Mouse (Mus musculus): ENCODE results near the gene Gm20458.

The Gm20458 gene

GRCm38 (mm10) chr2:164497691-164498268, 37.0 kb downstream of the Gm20458 start:
- no peak for DNase-seq (ENCODE audit: extremely low spot score, low spot score)

DNA sequence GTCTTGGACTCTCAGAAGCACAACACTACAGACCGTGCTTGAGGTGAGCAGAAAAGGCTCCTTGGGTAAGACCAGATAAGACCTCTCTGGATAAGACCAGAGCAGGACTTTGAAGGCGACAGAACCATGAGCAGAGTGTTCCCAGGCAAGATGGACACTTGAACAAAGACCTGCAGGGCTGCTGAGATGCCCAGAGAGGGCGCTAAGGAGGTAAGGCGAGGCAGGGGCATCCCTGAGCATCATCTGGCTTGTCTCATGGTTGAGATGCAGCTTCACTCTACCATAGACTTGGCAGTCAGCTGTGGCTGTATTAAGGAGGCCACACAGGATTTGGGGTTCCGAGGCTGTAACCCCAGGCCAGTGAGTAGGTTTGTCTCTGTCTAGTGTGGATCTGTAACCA, 38.5 kb downstream of the Gm20458 start:
- no peak for DNase-seq (ENCODE audit: extremely low spot score, low spot score)

DNA sequence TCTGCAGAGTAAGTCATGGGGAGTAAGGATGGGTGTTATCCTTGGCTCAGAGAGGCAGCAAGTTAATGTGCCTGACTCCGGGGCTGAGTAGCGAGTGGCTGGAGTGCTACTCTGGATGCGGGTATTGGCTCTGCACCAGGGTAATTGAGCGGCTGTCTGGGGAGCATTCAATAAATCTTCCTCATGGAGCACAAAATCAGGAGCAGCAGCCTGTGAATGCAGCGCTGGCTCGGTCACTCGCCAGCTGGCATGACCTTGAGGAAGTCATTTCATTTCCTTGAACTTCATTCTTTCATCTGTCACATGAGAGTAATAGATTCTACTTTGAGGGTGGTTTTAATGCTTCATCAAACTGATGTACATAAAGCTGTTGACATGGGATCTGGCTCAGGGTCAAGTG, 39.7 kb downstream of the Gm20458 start:
- DNase-seq (ENCODE audit: extremely low spot score, low spot score), result no peak

- no peak for DNase-seq (ENCODE audit: extremely low spot score, low spot score)
Observed at GRCm38 (mm10) chr2:164504919-164505318, 44.2 kb downstream of the Gm20458 start.

DNA sequence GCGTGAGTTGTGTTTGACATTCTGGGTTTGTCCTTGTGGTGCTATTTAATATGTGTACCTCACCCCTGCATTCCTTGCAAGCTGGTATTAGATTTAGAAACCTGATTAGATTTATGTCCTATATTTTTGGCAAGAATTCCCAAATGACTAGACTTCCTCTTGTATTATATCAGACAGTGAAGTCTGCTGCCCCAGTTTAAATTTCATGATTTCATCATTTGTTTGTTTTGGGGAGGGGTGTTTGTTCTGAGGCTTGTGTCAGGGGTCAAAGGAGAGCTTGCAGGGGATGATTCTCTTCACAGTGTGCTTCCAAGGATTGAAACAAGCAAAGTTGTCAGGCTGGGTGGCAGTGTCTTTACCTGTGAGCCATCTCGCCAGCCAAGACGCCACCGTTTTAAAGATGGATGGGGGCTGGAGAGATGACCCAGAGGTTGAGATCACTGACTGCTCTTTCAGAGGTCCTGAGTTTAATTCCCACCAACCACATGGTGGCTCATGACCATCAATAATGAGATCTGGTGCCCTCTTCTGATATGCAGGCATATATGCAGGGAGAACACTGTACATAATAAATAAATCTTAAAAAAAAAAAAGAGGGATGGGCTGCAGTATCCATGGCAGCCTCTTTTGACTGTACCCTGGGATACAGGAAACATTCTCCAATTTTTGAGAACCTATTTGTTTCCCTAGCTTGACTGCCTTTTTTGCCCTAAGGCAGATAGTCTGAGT, 45.0 kb downstream of the Gm20458 start:
- DNase-seq (ENCODE audit: extremely low spot score, low spot score), result no peak

DNA sequence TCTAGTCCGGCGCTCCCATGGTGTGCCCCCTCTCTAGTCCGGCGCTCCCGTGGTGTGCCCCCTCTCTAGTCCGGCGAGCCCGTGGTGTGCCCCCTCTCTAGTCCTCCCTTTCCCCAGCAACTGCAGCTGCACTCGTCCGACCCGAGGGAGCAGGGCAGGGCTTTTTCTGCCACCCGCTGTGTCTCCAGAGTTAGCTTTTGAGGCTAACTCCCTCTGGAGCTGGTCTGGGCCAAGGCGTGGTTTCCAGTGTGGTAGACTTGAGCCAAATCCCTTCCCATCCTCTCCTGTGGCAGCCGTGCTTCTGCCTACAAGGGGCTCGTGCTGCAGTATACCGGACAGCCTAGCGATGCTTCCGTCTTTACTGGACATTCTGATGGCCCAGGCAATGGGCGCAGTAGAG, 47.0 kb downstream of the Gm20458 start:
- DNase-seq (ENCODE audit: extremely low spot score, low spot score), result no peak

DNA sequence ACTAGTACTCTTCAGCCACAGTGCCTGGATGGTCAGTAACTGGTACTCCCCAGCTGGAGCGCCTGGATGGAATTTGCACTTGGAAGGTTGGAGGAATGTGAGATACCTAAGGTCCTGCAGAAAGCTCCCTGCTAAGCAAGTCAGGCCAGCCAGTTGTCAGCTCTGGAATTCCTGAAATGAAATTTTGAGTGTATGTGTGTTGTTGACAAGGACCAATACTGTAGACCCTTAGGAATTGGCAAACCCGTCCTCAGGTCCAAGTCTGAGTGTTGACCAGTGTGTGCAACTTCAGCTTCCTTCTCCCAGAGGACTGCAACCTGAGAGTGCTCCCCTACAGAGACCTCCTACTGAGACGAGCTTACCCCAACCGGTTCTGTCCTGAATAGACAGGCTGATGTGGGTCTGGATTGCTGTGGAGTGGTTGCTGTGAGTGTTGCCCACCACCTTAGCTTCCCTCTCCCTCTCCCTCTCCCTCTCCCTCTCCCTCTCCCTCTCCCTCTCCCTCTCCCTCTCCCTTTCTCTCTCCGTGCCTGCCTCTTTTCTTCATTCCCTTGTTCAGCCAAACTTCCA, 49.9 kb downstream of the Gm20458 start:
- no peak for DNase-seq (ENCODE audit: extremely low spot score, low spot score)

GRCm38 (mm10) chr2:164512121-164512909, 51.5 kb downstream of the Gm20458 start:
- DNase-seq (ENCODE audit: extremely low spot score, low spot score), result no peak

- no peak for DNase-seq (ENCODE audit: extremely low spot score, low spot score)
Observed at GRCm38 (mm10) chr2:164513389-164513788, 52.6 kb downstream of the Gm20458 start.

- DNase-seq (ENCODE audit: extremely low spot score, low spot score), result no peak
Observed at GRCm38 (mm10) chr2:164514916-164515315, 54.1 kb downstream of the Gm20458 start.

- DNase-seq (ENCODE audit: extremely low spot score, low spot score), result no peak
Observed at GRCm38 (mm10) chr2:164515897-164516296, 55.1 kb downstream of the Gm20458 start.

DNA sequence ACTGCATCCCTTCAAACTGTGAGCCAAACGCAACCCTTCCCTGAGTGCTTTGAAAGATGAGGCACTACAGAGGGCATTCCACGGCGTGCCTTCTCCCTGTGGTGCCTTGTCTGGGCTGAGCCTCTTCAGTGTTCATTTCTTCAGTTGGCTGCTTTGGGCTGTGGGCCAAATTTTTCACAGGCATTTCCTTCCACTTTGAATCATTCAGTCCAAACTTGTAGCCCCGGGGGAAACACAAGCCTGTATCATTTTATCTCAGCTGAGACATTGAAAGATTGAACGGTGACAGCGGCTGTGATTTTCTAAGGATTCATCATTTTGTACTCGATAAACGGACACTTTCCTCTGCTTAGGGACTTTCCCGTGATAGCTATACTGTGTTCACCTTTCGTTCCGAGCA, 55.8 kb downstream of the Gm20458 start:
- no peak for DNase-seq (ENCODE audit: extremely low spot score, low spot score)

DNA sequence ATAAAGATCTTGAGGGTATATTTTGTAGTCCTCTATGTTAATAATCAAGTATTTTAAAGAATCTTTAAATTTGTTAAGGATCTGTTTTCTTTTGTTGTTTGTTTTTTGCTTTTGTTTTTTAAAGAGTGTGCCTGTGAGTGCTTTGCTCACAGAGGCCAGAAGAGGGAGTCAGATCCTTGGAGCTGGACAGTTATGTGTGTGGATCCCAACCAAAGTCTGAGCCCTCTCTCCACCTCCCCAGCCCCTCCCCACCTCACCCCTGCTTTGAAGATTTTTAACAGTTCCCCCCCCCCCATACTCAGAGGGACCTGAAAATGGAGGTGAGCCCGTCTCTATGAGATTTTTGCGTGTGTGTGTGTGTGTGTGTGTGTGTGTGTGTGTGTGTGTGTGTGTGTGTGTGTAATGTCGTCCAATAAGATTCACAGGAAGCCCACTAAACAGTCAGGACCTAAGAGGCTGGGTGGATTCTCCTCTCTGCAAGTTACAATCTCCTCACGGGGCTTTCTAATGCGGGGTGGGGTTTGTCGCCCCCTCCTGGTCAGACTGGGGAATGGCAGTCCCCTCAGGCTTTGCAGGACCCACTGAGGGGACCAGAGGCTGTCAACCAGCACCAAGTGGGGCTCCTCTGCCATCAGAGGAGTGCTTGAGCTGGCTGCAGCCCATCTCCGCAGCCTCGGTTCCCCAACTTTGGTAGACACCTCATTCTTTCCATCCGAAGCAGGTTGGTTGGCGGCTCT, 56.9 kb downstream of the Gm20458 start:
- DNase-seq (ENCODE audit: extremely low spot score, low spot score), result peak; percentile 66

DNA sequence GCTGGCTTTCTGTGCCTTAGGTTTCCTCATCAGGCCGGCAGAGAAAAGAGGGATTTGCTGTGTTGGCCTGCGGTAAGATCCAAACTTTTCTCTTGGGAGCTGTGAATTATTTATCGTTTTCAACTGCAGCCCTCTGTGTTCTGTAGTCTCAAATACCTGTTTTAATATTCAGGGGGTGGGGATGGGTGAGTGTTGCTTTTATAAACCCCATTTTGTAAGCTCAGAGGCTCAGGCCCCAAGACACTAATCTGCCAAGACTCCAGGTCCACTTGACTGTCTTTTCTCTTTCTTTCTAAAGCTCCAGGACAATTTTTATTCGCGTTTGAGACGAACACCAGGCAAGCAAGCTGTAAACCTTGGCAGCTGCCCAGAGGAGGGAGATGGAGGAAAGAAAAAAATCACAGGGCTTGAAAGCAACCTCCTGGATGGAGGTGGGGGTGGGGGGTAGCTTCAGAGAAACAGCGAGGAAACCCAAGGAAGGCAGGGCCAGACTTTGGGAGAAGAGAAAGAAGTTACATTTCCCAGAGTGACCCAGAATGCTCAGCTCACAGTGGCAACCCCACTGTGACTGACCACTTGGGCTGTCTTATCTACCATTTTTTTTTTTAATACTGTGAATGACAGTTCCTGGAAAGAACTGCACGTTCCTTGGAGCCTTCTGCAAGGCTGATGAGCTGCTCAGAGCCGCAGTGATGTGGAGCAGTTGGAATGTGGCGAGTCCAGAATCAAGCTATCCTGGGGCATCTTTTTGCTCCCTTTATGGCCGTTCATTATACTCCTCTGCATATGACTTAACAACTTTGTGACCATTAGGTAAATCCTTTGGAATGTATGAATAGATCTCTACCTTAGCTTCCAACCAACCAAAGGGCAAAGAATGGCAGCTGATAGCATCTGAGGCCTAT, 57.8 kb downstream of the Gm20458 start:
- DNase-seq (ENCODE audit: extremely low spot score, low spot score), result no peak

GRCm38 (mm10) chr2:164519171-164519526, 58.4 kb downstream of the Gm20458 start:
- DNase-seq (ENCODE audit: extremely low spot score, low spot score), result no peak

DNA sequence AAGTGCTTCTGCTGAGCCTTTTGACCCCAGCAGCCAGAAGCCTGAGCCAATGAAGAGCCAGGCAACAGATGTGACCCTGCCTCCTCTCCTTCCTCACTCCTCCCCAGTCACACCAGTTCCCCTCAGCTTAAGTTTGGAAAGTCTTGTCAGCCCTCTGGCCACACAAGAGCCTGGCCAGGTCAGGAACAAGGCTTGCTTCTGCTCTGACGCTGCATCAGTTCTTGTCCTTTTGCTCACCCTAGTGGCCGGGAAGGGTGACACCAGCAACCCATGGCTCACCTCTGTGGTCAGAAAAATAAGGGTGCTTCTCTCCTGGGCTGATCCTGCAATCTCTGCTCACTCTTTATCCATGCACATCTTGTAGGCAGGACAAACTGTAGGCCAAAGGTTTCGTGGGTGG, 60.0 kb downstream of the Gm20458 start:
- peak; percentile 40 for DNase-seq (ENCODE audit: extremely low spot score, low spot score)

DNA sequence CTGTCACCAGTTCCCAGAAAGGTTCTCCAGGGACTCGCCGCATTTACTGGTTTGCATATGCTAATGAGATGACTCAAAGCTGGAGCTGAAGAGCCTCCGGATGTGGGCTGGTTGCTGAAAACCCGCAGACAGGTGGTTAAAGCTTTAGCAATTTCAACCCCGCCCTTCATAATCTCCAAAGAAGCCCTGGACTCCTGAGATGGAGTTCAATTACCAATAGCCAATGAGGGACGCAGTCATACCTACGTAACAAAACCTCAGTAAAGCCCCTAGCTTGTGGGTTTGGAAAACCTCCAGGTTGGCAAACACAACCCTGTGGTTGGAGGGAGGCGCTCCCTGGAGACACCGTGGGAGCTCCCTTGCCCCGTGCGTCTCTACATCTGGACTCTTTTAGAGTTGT, 61.1 kb downstream of the Gm20458 start:
- DNase-seq (ENCODE audit: extremely low spot score, low spot score), result no peak

DNA sequence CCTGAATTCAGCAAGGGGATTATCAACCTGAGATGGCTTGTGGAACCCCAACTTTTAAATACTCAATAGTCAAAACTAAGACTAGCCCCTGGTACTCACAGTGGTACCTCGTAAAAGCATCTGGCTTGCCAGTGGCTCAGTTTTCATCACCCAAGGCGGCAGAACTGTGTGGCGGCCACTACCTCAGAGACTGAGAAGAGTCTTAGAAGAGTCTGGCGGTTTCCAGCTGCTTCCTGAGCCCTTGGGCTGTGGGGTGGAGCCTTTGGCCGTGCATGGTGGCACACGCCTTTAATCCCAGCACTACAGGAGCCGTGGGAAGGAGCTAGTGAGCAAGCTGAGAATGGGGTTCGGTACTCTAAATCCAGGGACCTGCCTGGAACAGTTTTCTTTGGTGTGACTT, 61.5 kb downstream of the Gm20458 start:
- no peak for DNase-seq (ENCODE audit: extremely low spot score, low spot score)

DNA sequence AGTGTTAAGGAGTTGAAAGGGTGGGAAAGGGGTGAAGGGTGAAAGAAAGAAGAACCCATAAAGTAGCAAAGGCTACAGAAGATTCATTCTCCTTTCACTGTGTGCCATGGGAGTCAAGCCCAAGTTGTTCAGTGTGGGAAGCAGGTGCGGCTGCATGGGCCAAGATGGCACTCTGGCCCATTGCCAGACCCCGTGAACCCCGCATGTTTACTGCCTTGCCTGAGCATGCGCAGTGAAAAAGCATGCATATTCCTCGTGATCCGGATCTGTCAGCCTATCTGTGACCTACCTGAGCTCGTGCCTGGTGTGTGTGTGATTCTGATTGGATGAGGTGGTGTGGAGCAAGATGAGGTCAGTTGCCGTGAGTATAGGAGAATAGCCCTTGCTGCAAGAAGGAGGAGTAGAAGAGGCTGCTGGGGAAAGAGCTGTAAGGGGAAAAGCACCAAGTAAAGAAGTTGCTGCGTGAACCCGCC, 62.6 kb downstream of the Gm20458 start:
- DNase-seq (ENCODE audit: extremely low spot score, low spot score), result no peak

- no peak for DNase-seq (ENCODE audit: extremely low spot score, low spot score)
Observed at GRCm38 (mm10) chr2:164528557-164528956, 67.8 kb downstream of the Gm20458 start.
